Mouse (Mus musculus) midbrain, embryonic 15.5 days (tissue): Measurements from ENCODE around the gene Mboat2. TPM values are rescaled to one million over a fixed set of nuclear protein-coding genes. Genes with fewer than 3 reads are reported as not detected.

Experiments used
- ATAC-seq: fragments of 200-750 bp; cut with Nextera tagmentation; replicated peaks from 2 replicates; pipeline ENCODE4 v1.8.0; 2017; ENCODE audit warnings: moderate TSS enrichment
- H3K27ac ChIP-seq: fragments of 300-500 bp; sonication (generic); 2 replicates; pipeline ENCODE4 v1.5.1; 2015; ENCODE audit warnings: mild to moderate bottlenecking, inconsistent platforms
- H3K27me3 ChIP-seq: fragments of 300-500 bp; sonication (generic); replicated peaks from 2 replicates; pipeline ENCODE4 v1.6.1; 2015; ENCODE audit warnings: inconsistent platforms
- H3K36me3 ChIP-seq: fragments of 300-500 bp; sonication (generic); replicated peaks from 2 replicates; pipeline ENCODE4 v1.6.1; 2015; ENCODE audit warnings: inconsistent platforms
- H3K4me1 ChIP-seq: fragments of 300-500 bp; sonication (generic); 2 replicates; pipeline ENCODE4 v1.6.1; 2015; ENCODE audit warnings: inconsistent platforms
- H3K4me2 ChIP-seq: fragments of 300-500 bp; sonication (generic); 2 replicates; pipeline ENCODE4 v1.6.1; 2015; ENCODE audit warnings: inconsistent platforms, mild to moderate bottlenecking, moderate library complexity
- H3K4me3 ChIP-seq: fragments of 300-500 bp; sonication (generic); 2 replicates; pipeline ENCODE4 v1.5.1; 2015; ENCODE audit warnings: mild to moderate bottlenecking, inconsistent platforms
- H3K9ac ChIP-seq: fragments of 300-500 bp; sonication (generic); 2 replicates; pipeline ENCODE4 v1.6.1; 2015; ENCODE audit warnings: mild to moderate bottlenecking, inconsistent platforms
- H3K9me3 ChIP-seq: fragments of 300-500 bp; sonication (generic); 2 replicates; pipeline ENCODE4 v1.6.1; 2016; ENCODE audit warnings: inconsistent platforms
- WGBS: fragments of 180-500 bp; shearing (Covaris S2); methylation state at CpG from one replicate; pipeline ENCODE4 v1.1.7; 2015; ENCODE audit warnings: mixed read lengths; 5-methylcytosine and 5-hydroxymethylcytosine counted together
- polyA plus RNA-seq: library from polyadenylated mRNA; unstranded; fragments of >200 nt; fragmentation: Nextera tagmentation; extraction: Ambion mirVana; gene quantifications from 2 replicates; pipeline ENCODE4 v1.2.1, GENCODE M21; 2015

Gene Mboat2
- polyA plus RNA-seq, 1 experiment from 2014 or later = 71.5 TPM

GRCm38 (mm10) chr12:24868694-24869093, 38.0 kb downstream of the Mboat2 start:
- H3K27ac ChIP-seq = no peak overlapping the region
- H3K4me2 ChIP-seq = no peak overlapping the region
- ATAC-seq = no peak
- no peaks in the 10 kb centered on the region for H3K27me3 ChIP-seq
- no peak overlapping the region for H3K9ac ChIP-seq
- H3K4me1 ChIP-seq = peaks cover 7% of the 10 kb centered on the region; the same call in 1 of the 2 replicates
- WGBS = 93% methylated on average over 4 of the region's 4 CpGs
- no peak overlapping the region for H3K4me3 ChIP-seq
- no peaks in the 10 kb centered on the region for H3K9me3 ChIP-seq
- no peaks in the 10 kb centered on the region for H3K36me3 ChIP-seq

DNA sequence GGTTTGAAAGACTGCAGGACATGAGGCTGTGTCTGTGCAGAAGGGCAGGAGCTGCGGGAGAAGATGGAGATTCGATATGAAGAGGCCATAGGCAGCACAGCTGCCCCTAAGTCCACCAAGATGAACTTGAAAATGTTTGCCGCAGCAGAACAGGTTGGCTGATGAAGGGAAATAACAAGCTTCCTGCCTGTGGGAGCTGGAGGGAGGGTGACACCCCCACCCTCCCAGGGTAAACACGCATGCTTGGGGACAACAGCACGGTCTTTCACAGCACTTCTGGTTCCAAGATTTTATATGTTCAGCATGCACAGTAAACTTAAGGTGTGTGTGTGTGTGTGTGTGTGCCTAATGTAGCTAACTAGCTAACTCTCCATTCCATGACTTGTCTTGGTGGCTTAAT, 38.6 kb downstream of the Mboat2 start:
- H3K27me3 ChIP-seq = no peaks in the 10 kb centered on the region
- no peaks in the 10 kb centered on the region for H3K9me3 ChIP-seq
- H3K4me1 ChIP-seq = peaks cover 7% of the 10 kb centered on the region; the same call in 1 of the 2 replicates
- H3K27ac ChIP-seq = no peak overlapping the region
- no peak for ATAC-seq
- no peak overlapping the region for H3K4me3 ChIP-seq
- WGBS = 90% methylated on average over 5 of the region's 5 CpGs
- no peak overlapping the region for H3K4me2 ChIP-seq
- H3K36me3 ChIP-seq = no peaks in the 10 kb centered on the region
- H3K9ac ChIP-seq = no peak overlapping the region

- Histone ChIP-seq H3K9ac (no peak overlapping the region), H3K27me3 (no peaks in the 10 kb centered on the region), H3K4me3 (no peak overlapping the region), H3K4me1 (no peaks in the 10 kb centered on the region), H3K36me3 (no peaks in the 10 kb centered on the region), H3K9me3 (no peaks in the 10 kb centered on the region), H3K4me2 (no peak overlapping the region), H3K27ac (no peak overlapping the region)
- no peak for ATAC-seq
- WGBS = 37% methylated on average over 4 of the region's 4 CpGs
Measured at GRCm38 (mm10) chr12:24870901-24871300, 40.2 kb downstream of the Mboat2 start.

- Histone ChIP-seq H3K9ac (no peak overlapping the region), H3K36me3 (no peaks in the 10 kb centered on the region), H3K4me3 (no peak overlapping the region), H3K4me2 (no peak overlapping the region), H3K9me3 (no peaks in the 10 kb centered on the region), H3K27ac (no peak overlapping the region), H3K27me3 (no peaks in the 10 kb centered on the region), H3K4me1 (0 out of 2 replicates have a peak, but pooled peaks cover under 1% of the 10 kb centered on the region)
- 91% methylated on average over 8 of the region's 8 CpGs for WGBS
- no peak for ATAC-seq
Measured at GRCm38 (mm10) chr12:24872264-24872663, 41.6 kb downstream of the Mboat2 start.

GRCm38 (mm10) chr12:24872689-24873088, 42.0 kb downstream of the Mboat2 start:
- Histone ChIP-seq H3K36me3 (no peaks in the 10 kb centered on the region), H3K4me1 (0 out of 2 replicates have a peak, but pooled peaks cover 3% of the 10 kb centered on the region), H3K4me2 (no peak overlapping the region), H3K27me3 (no peaks in the 10 kb centered on the region), H3K27ac (peak overlapping the region; percentile 13; the same call in 1 of the 2 replicates), H3K9ac (no peak overlapping the region), H3K4me3 (no peak overlapping the region), H3K9me3 (no peaks in the 10 kb centered on the region)
- peak; percentile 50; the same call in 1 of the 2 replicates for ATAC-seq
- 74% methylated on average over 10 of the region's 10 CpGs for WGBS

DNA sequence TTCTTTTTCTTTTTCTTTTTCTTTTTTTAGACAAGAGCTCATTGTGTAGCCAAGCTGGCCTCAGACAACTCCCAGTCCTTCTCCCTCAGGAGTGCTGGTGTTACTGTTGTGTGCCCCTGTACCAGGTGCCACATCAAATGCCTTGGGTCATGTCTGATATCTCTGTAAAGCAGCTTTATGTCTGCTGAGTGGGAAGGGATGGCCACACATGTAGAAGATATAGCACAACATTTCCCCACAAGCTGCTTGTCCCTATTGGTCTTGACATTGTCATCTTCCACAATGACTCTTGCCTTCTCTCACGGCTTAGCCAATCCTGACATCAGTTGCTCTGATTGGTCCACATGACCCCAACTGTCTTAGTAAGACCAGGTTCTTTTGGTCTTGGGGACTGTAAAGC, 45.2 kb downstream of the Mboat2 start:
- Histone ChIP-seq H3K36me3 (no peaks in the 10 kb centered on the region), H3K27ac (no peak overlapping the region), H3K4me2 (no peak overlapping the region), H3K9ac (no peak overlapping the region), H3K27me3 (no peaks in the 10 kb centered on the region), H3K4me3 (no peak overlapping the region), H3K9me3 (no peaks in the 10 kb centered on the region), H3K4me1 (peaks cover 11% of the 10 kb centered on the region)
- ATAC-seq = no peak
- 80% methylated on average over 1 of the region's 1 CpGs for WGBS

GRCm38 (mm10) chr12:24877231-24877630, 46.6 kb downstream of the Mboat2 start:
- Histone ChIP-seq H3K9ac (no peak overlapping the region), H3K9me3 (no peaks in the 10 kb centered on the region), H3K4me3 (no peak overlapping the region), H3K27me3 (no peaks in the 10 kb centered on the region), H3K27ac (no peak overlapping the region), H3K4me1 (peaks cover 11% of the 10 kb centered on the region), H3K4me2 (no peak overlapping the region), H3K36me3 (no peaks in the 10 kb centered on the region)
- WGBS = 76% methylated on average over 7 of the region's 7 CpGs
- no peak for ATAC-seq

- Histone ChIP-seq H3K27ac (no peak overlapping the region), H3K4me3 (no peak overlapping the region), H3K27me3 (no peaks in the 10 kb centered on the region), H3K9ac (no peak overlapping the region), H3K36me3 (0 out of 2 replicates have a peak, but pooled peaks cover 4% of the 10 kb centered on the region), H3K4me2 (no peak overlapping the region), H3K4me1 (peaks cover 11% of the 10 kb centered on the region), H3K9me3 (no peaks in the 10 kb centered on the region)
- no peak for ATAC-seq
- 89% methylated on average over 6 of the region's 6 CpGs for WGBS
Measured at GRCm38 (mm10) chr12:24878090-24878489, 47.4 kb downstream of the Mboat2 start.

DNA sequence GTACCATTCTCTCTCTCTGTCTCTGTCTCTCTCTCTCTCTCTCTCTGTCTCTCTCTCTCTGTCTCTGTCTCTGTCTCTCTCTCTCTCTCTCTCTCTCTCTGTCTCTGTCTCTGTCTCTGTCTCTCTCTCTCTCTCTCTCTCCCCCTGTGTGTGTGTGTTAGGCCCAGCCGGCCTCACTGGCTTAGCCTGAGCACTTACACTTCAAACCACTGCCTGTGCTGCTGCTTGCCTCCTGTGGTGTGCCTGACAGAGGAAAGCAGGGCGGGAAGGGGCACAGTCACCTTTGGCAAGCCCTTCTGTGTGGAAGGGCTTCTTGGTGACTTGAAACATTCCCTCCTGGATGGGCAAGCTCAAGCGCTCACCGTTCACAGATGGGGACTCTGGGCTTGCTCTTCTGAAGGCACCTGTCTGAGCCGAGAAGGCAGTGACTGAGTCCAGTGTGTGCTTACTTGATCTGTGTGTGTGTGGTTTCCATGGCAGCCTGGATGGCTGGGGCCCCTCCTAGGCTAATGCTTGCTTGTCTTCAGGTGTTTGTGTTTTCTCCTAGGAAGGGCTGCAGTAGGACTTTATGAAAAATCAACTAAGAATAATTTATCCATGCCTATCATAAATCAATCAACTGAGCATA, 48.2 kb downstream of the Mboat2 start:
- no peaks in the 10 kb centered on the region for H3K9me3 ChIP-seq
- no peak overlapping the region for H3K9ac ChIP-seq
- no peaks in the 10 kb centered on the region for H3K27me3 ChIP-seq
- H3K36me3 ChIP-seq = peaks cover 8% of the 10 kb centered on the region; the same call in 1 of the 2 replicates
- peak; percentile 74 for ATAC-seq
- WGBS = 45% methylated on average over 5 of the region's 5 CpGs
- H3K4me3 ChIP-seq = no peak overlapping the region
- H3K4me1 ChIP-seq = peaks cover 11% of the 10 kb centered on the region
- H3K27ac ChIP-seq = no peak overlapping the region
- H3K4me2 ChIP-seq = no peak overlapping the region

DNA sequence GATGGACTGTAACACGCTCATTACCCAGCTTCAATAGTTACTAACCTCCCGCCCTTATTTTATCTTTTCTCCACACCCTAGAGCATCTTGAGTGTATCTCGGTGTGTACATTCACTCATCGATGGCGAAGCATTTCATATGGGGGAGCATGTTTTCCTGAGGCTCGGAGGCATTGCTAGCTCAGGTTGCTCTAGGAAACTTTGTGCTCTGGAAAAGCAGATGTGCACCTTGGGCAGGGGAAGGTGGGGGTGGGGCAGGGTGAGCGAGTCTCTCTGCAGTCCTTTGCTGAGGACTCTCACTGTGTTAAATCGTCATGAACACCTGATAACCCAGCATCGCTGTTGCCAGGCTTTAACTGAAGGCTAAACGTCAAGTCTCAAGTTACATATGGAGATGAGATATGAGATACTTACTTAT, 48.9 kb downstream of the Mboat2 start:
- Histone ChIP-seq H3K4me2 (no peak overlapping the region), H3K36me3 (peaks cover 12% of the 10 kb centered on the region; the same call in 1 of the 2 replicates), H3K9me3 (no peaks in the 10 kb centered on the region), H3K4me3 (no peak overlapping the region), H3K9ac (no peak overlapping the region), H3K27me3 (no peaks in the 10 kb centered on the region), H3K27ac (no peak overlapping the region), H3K4me1 (peaks cover 11% of the 10 kb centered on the region)
- ATAC-seq = no peak
- WGBS = 85% methylated on average over 10 of the region's 10 CpGs

- peaks cover 15% of the 10 kb centered on the region; the same call in 1 of the 2 replicates for H3K36me3 ChIP-seq
- H3K4me1 ChIP-seq = peaks cover 8% of the 10 kb centered on the region
- no peak for ATAC-seq
- H3K9ac ChIP-seq = no peak overlapping the region
- H3K27ac ChIP-seq = no peak overlapping the region
- WGBS = 92% methylated on average over 3 of the region's 3 CpGs
- no peak overlapping the region for H3K4me3 ChIP-seq
- H3K27me3 ChIP-seq = no peaks in the 10 kb centered on the region
- H3K4me2 ChIP-seq = no peak overlapping the region
- H3K9me3 ChIP-seq = no peaks in the 10 kb centered on the region
Measured at GRCm38 (mm10) chr12:24883279-24883678, 52.6 kb downstream of the Mboat2 start.

- Histone ChIP-seq H3K9ac (no peak overlapping the region), H3K4me2 (no peak overlapping the region), H3K36me3 (peaks cover 15% of the 10 kb centered on the region; the same call in 1 of the 2 replicates), H3K4me3 (no peak overlapping the region), H3K4me1 (no peaks in the 10 kb centered on the region), H3K27ac (no peak overlapping the region), H3K27me3 (no peaks in the 10 kb centered on the region), H3K9me3 (no peaks in the 10 kb centered on the region)
- no peak for ATAC-seq
Measured at GRCm38 (mm10) chr12:24886800-24887199, 56.1 kb downstream of the Mboat2 start.
